Mouse (Mus musculus) spleen, adult 2 months (tissue): ENCODE data around the gene Slc26a5. TPM values are rescaled to one million over a fixed set of nuclear protein-coding genes. Genes with fewer than 3 reads are reported as not detected.
A peak's percentile ranks its signal among the peaks of the same experiment; 100 is the strongest.

Experiments
- DNase-seq, 2 experiments: peaks; one replicate each; pipeline versions ENCODE4 v3.0.0 to v3.0.0-alpha.2; 2012 to 2021; ENCODE audit warnings: low spot score in 2 of 2, low read depth in 1 of 2
- H3K27ac ChIP-seq: fragments of 200-500 bp; 2 replicates; pipeline ENCODE4 v1.5.1; 2012; ENCODE audit warnings: low read length, inconsistent platforms; ENCODE audit not compliant: insufficient read depth
- H3K27me3 ChIP-seq: fragments of 200-500 bp; 2 replicates; pipeline ENCODE4 v1.6.1; 2012; ENCODE audit warnings: mild to moderate bottlenecking, moderate library complexity, low read length, inconsistent platforms; ENCODE audit not compliant: control insufficient read depth, insufficient read depth
- H3K36me3 ChIP-seq: fragments of 200-500 bp; 2 replicates; pipeline ENCODE4 v1.6.1; 2012; ENCODE audit warnings: mild to moderate bottlenecking, low read length, inconsistent platforms; ENCODE audit not compliant: control insufficient read depth, insufficient read depth
- H3K4me1 ChIP-seq: fragments of 200-500 bp; 2 replicates; pipeline ENCODE4 v1.6.1; 2011; ENCODE audit warnings: inconsistent platforms; ENCODE audit not compliant: control insufficient read depth, insufficient read depth, insufficient read length
- H3K4me3 ChIP-seq: fragments of 200-500 bp; 2 replicates; pipeline ENCODE4 v1.5.1; 2011; ENCODE audit warnings: mild to moderate bottlenecking, inconsistent platforms; ENCODE audit not compliant: insufficient read depth, insufficient read length; ENCODE audit errors: extremely low read depth
- CTCF ChIP-seq: fragments of 200-500 bp; IDR thresholded peaks from 2 replicates; pipeline ENCODE4 v1.5.1; 2011; ENCODE audit warnings: mild to moderate bottlenecking, inconsistent platforms; ENCODE audit not compliant: insufficient read depth, insufficient read length, insufficient replicate concordance; ENCODE audit errors: extremely low read depth
- POLR2A ChIP-seq: fragments of 200-500 bp; IDR thresholded peaks from 2 replicates; pipeline ENCODE4 v1.6.1; 2011; ENCODE audit warnings: low read depth, low read length, inconsistent platforms
- WGBS: fragments of 180-500 bp; shearing (Covaris S2); methylation state at CpG from one replicate; pipeline ENCODE4 v1.1.7; 2018; 5-methylcytosine and 5-hydroxymethylcytosine counted together
- polyA plus RNA-seq: library from polyadenylated mRNA; depleted of rRNA; stranded (reverse); fragments of >200 nt; gene quantifications from 2 replicates; pipeline ENCODE4 v1.2.3, GENCODE M21; 2012

Gene Slc26a5
- polyA plus RNA-seq, 1 experiment: not detected

DNA sequence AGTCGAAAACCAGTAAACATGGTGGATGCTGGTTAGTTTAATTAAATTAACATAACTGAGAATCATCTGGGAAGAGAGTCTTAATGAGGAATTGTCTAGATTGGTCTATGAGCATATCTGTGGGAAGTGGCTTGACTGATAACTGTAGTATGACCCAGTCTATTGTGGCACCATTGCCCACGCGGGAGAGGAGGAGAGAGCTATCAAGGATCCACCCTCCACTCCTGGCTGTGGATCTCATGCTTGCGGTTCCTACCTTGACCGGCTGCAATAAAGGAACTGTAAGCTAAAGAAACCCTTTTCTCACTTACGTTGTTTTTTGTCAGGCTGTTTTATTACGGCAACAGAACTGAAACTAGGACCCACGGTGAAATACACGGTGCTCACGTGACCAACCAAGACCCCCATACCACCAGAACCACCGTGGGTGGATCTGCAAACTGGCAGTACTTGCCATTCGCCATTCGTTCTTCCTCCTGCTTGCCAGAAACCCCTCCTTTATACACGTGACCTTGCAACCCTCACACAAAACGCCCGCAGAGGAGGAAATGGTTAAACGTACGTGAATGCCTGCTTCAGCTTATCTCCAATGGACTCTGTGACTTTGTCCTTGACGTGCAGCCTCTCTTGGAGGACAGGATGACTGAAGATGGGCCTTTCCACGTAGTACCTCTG, 18.7 kb downstream of the Slc26a5 start:
- H3K4me3 ChIP-seq: no peak overlapping the region
- no peaks in the 10 kb centered on the region for H3K27me3 ChIP-seq
- 70% methylated on average over 20 of the region's 20 CpGs for WGBS
- DNase-seq: no peak
- no peaks in the 10 kb centered on the region for H3K36me3 ChIP-seq
- no peak for TF ChIP-seq POLR2A
- TF ChIP-seq CTCF: no peak
- no peaks in the 10 kb centered on the region for H3K4me1 ChIP-seq
- H3K27ac ChIP-seq: no peak overlapping the region

DNA sequence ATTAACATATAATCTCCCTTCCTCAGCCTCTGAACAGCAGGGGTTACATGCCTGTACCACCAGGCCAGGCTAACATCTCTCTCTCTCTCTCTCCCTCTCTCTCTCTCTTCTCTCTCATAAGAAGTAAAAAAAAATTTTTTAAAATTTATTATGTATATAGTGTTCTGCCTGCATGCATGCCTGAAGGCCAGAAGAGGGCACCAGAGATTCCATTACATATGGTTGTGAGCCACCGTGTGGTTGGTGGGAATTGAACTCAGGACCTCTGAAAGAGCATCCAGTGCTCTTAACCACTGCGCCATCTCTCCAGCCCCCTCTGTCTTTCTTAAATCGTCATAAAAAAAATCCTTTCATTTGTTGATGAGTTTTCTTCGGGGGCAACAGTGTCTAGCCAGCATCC, 20.7 kb downstream of the Slc26a5 start:
- Histone ChIP-seq H3K27me3 (no peaks in the 10 kb centered on the region), H3K4me3 (no peak overlapping the region), H3K4me1 (no peaks in the 10 kb centered on the region), H3K27ac (no peak overlapping the region), H3K36me3 (no peaks in the 10 kb centered on the region)
- 68% methylated on average over 4 of the region's 4 CpGs for WGBS
- TF ChIP-seq CTCF (no peak), POLR2A (no peak)
- DNase-seq: no peak

DNA sequence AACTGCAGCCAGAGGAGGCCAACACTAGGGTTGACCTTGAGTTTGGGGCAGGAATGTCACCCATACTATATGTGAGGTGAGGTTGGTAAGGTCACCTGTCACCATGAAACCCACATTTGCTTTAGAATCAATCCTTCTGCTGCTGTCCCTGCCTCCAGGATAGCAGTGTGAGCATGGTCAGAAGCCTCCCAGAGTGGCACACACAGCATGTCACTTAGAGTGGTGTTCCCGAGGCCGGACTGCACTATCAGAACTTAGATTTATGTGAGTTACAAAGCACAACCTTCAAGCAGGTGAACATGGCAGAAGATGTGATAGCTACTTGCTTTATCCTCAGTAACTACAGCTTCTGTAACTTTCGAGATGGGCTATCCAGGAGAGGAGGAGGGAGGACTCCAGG, 33.6 kb downstream of the Slc26a5 start:
- TF ChIP-seq POLR2A (no peak), CTCF (no peak)
- 82% methylated on average over 3 of the region's 3 CpGs for WGBS
- Histone ChIP-seq H3K27me3 (no peaks in the 10 kb centered on the region), H3K36me3 (no peaks in the 10 kb centered on the region), H3K4me1 (no peaks in the 10 kb centered on the region; the same call in 1 of the 2 replicates), H3K27ac (no peak overlapping the region), H3K4me3 (no peak overlapping the region)
- DNase-seq: no peak

DNA sequence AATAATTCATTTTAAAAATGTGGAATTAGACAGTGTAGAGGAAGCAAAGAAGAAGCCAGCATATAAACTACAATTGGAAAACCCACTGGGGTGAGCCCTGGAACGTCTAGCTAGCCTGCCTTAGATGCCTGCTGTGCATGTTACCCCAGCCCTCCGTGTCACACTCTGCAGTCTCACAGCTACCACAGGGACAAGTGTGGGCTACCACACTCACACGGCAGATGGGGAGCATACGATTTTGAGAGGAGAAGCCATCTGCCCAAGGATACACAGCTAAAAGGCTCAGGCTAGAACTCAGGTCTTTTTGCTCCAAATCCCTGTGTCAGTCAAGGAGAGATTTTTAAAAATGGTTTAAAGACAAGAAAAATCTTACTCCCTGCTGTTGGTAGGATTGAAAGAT, 36.5 kb downstream of the Slc26a5 start:
- TF ChIP-seq CTCF (no peak), POLR2A (no peak)
- H3K27me3 ChIP-seq: no peaks in the 10 kb centered on the region
- no peak overlapping the region for H3K27ac ChIP-seq
- DNase-seq: no peak
- 77% methylated on average over 4 of the region's 4 CpGs for WGBS
- H3K36me3 ChIP-seq: no peaks in the 10 kb centered on the region
- no peaks in the 10 kb centered on the region; the same call in 1 of the 2 replicates for H3K4me1 ChIP-seq
- no peak overlapping the region for H3K4me3 ChIP-seq

DNA sequence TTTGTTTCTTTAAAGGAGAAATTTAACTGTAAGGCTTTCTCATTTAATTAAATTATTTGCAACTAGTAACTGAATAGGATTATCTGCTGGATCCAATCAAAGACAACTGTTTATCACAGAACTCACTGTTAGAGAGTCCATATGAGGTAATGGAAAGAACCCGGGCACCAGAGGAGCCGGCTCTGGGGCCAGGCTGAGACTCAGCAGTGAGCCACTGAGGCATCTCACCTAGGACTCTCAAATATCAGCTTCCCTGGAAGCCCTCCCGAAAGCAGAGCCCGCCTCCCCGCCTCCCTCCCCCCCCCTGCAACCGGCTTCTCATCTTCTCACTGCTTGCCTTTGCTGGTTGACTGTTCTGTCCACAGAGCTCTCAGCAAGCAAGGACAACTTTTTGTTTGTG, 37.8 kb downstream of the Slc26a5 start:
- no peak overlapping the region for H3K4me3 ChIP-seq
- H3K36me3 ChIP-seq: no peaks in the 10 kb centered on the region
- H3K27me3 ChIP-seq: no peaks in the 10 kb centered on the region
- WGBS: 72% methylated on average over 6 of the region's 6 CpGs
- TF ChIP-seq POLR2A (no peak), CTCF (no peak)
- H3K4me1 ChIP-seq: no peaks in the 10 kb centered on the region; the same call in 1 of the 2 replicates
- H3K27ac ChIP-seq: no peak overlapping the region
- no peak for DNase-seq

DNA sequence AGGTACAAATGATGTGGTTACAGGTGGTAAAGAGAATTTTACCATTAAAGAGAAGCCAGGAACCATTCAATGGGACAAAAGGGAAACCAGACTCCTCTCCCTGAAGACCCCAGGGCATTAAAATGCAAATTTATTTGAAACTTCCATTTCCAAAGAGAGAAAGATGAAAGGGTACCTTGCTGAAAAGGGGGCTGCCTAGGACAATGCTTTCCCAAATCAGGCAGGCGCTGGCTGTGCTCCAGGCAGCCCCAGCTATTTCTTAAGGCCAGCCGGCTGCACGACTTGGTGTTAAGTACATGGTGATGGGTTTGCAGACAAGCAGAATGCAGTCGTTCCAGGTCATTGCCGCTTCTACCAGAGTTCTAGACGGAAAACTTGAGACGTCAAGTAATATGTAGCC, 39.0 kb downstream of the Slc26a5 start:
- 90% methylated on average over 7 of the region's 7 CpGs for WGBS
- Histone ChIP-seq H3K4me1 (no peaks in the 10 kb centered on the region; the same call in 1 of the 2 replicates), H3K27ac (no peak overlapping the region), H3K4me3 (no peak overlapping the region), H3K36me3 (no peaks in the 10 kb centered on the region), H3K27me3 (no peaks in the 10 kb centered on the region)
- DNase-seq: no peak
- TF ChIP-seq CTCF (no peak), POLR2A (no peak)

DNA sequence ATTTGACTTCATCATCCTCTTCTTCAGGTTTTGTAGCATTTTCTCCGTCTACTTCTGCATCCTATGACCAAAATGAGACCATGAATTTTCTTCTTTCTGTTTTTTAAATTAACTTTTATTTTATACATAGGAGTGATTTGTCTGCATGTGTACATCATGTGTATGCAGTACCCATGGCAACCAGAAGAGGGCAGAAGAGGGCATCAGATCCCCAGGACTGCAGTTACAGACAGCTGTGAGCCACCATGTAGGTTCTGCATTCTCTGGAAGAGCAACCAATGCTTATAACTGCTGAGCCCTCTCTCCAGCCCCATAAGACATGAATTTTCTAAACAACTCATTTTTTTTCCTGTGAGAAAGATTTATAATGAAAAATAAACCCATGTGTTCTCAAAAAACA, 51.4 kb downstream of the Slc26a5 start:
- H3K36me3 ChIP-seq: no peaks in the 10 kb centered on the region
- WGBS: 79% methylated on average over 1 of the region's 1 CpGs

More for the DNA sequence above, 51.4 kb downstream of the Slc26a5 start:
- peak in 1 of 2 experiments; percentile 12 for DNase-seq
- Histone ChIP-seq H3K27me3 (no peaks in the 10 kb centered on the region), H3K27ac (no peak overlapping the region), H3K4me3 (no peak overlapping the region), H3K4me1 (no peaks in the 10 kb centered on the region)
- TF ChIP-seq CTCF (no peak), POLR2A (no peak)
